8 mouse cellular contexts compared by ENCODE assay signal in genomic region chr14:55758363-55758784, GRCm38 (mm10). TPM values are rescaled to one million over a fixed set of nuclear protein-coding genes. Genes with fewer than 3 reads are reported as not detected.
DNase-seq lines count a peak whose midpoint lies in the region; ATAC-seq and TF ChIP-seq lines count a peak whose summit lies in the region.

Gene Cideb (minus strand): TSS chr14:55758458.

- no peaks in the 10 kb centered on the region for H3K9me3 ChIP-seq in limb, embryonic 11.5 days (ENCODE audit: control insufficient read depth, low read length)
- H3K9me3 ChIP-seq in limb, embryonic 10.5 days (replicated peaks) = no peaks in the 10 kb centered on the region
- H3K9me3 ChIP-seq in lung, embryonic 14.5 days (ENCODE audit: low read depth, low read length) = no peaks in the 10 kb centered on the region
- no peaks in the 10 kb centered on the region for H3K9me3 ChIP-seq in stomach, embryonic 15.5 days

- H3K27me3 ChIP-seq in limb, embryonic 11.5 days (ENCODE audit: control insufficient read depth, insufficient read depth, low read length) = peaks cover 11% of the 10 kb centered on the region
- H3K27me3 ChIP-seq in limb, embryonic 10.5 days (ENCODE audit: low read depth, poor library complexity, severe bottlenecking) = peaks cover 29% of the 10 kb centered on the region
- H3K27me3 ChIP-seq in lung, embryonic 14.5 days (ENCODE audit: insufficient read depth, low read length) = peaks cover 11% of the 10 kb centered on the region
- H3K27me3 ChIP-seq in stomach, embryonic 15.5 days (replicated peaks) = peaks cover 14% of the 10 kb centered on the region

- H3K4me1 ChIP-seq in limb, embryonic 11.5 days (ENCODE audit: control insufficient read depth, insufficient read depth, low read length) = peaks cover 7% of the 10 kb centered on the region; the same call in 1 of the 2 replicates
- peaks cover 18% of the 10 kb centered on the region for H3K4me1 ChIP-seq in limb, embryonic 10.5 days
- 0 out of 2 replicates have a peak, but pooled peaks cover 5% of the 10 kb centered on the region for H3K4me1 ChIP-seq in lung, embryonic 14.5 days (ENCODE audit: insufficient read depth)
- peaks cover 15% of the 10 kb centered on the region for H3K4me1 ChIP-seq in stomach, embryonic 15.5 days

- peaks cover 11% of the 10 kb centered on the region; the same call in 1 of the 2 replicates for H3K36me3 ChIP-seq in limb, embryonic 11.5 days (ENCODE audit: control insufficient read depth, insufficient read depth, low read length)
- peaks cover 35% of the 10 kb centered on the region for H3K36me3 ChIP-seq in limb, embryonic 10.5 days
- peaks cover 32% of the 10 kb centered on the region for H3K36me3 ChIP-seq in lung, embryonic 14.5 days (ENCODE audit: insufficient read depth)
- peaks cover 23% of the 10 kb centered on the region for H3K36me3 ChIP-seq in stomach, embryonic 15.5 days

- peak; percentile 73 for TF ChIP-seq CTCF in lung, embryonic 14.5 days (IDR thresholded peaks at IDR 0.05; ENCODE audit: low read depth)

- H3K9ac ChIP-seq in limb, embryonic 11.5 days (ENCODE audit: low read length) = no peak within 1 kb of the TSS
- no peak within 1 kb of the TSS for H3K9ac ChIP-seq in lung, embryonic 14.5 days
- H3K9ac ChIP-seq in stomach, embryonic 15.5 days = no peak within 1 kb of the TSS

- H3K4me3 ChIP-seq in limb, embryonic 11.5 days (ENCODE audit: low read depth, low read length) = no peak within 1 kb of the TSS
- H3K4me3 ChIP-seq in limb, embryonic 10.5 days = no peak within 1 kb of the TSS
- H3K4me3 ChIP-seq in lung, embryonic 14.5 days (ENCODE audit: low read depth, low read length) = no peak within 1 kb of the TSS
- no peak within 1 kb of the TSS for H3K4me3 ChIP-seq in stomach, embryonic 15.5 days (replicated peaks)

- no peak within 1 kb of the TSS for H3K27ac ChIP-seq in limb, embryonic 11.5 days (replicated peaks; ENCODE audit: low read depth, low read length)
- no peak within 1 kb of the TSS for H3K27ac ChIP-seq in limb, embryonic 10.5 days
- H3K27ac ChIP-seq in lung, embryonic 14.5 days (ENCODE audit: low read depth) = no peak within 1 kb of the TSS
- peak within 1 kb of the TSS; percentile 36; the same call in 1 of the 2 replicates for H3K27ac ChIP-seq in stomach, embryonic 15.5 days

- WGBS in limb, embryonic 11.5 days = 25% methylated on average over 8 of the region's 8 CpGs
- WGBS in limb, embryonic 10.5 days = 18% methylated on average over 8 of the region's 8 CpGs
- 12% methylated on average over 8 of the region's 8 CpGs for WGBS in lung, embryonic 14.5 days
- 18% methylated on average over 8 of the region's 8 CpGs for WGBS in stomach, embryonic 15.5 days

- no peak within 1 kb of the TSS for H3K4me2 ChIP-seq in limb, embryonic 11.5 days (ENCODE audit: low read depth, severe bottlenecking)
- H3K4me2 ChIP-seq in lung, embryonic 14.5 days = peak within 1 kb of the TSS; percentile 23
- H3K4me2 ChIP-seq in stomach, embryonic 15.5 days = peak within 1 kb of the TSS; percentile 27

- no peak for ATAC-seq in limb, embryonic 11.5 days (ENCODE audit: insufficient number of reproducible peaks, low FRiP score, low TSS enrichment, low read depth)
- ATAC-seq in erythroid progenitor cell, adult 5-6 weeks (replicated peaks; ENCODE audit: low FRiP score, poor library complexity, severe bottlenecking) = 0 out of 2 replicates have a peak, but pooled peaks have one; percentile 47
- ATAC-seq in lung, embryonic 14.5 days (ENCODE audit: insufficient read depth) = no peak
- peak; percentile 15; the same call in 1 of the 2 replicates for ATAC-seq in stomach, embryonic 15.5 days (ENCODE audit: insufficient read depth, low FRiP score, low read depth)

- peak; percentile 66 for DNase-seq in limb, embryonic 11.5 days (ENCODE audit: low spot score)
- DNase-seq in limb, embryonic 10.5 days (ENCODE audit: low spot score) = no peak
- peak; percentile 76 for DNase-seq in ZHBTc4 (ENCODE audit: low read depth, low spot score)
- peak; percentile 89 for DNase-seq in kidney, adult 11 months
- peak; percentile 91 for DNase-seq in lung, embryonic 14.5 days
- DNase-seq in ovary, adult 18-20 months (ENCODE audit: low spot score) = no peak

RNA-seq across cellular contexts. Expression of gene Cideb, which starts in this region (rescaled TPM):
- 0.37 TPM in 1 of 2 replicates, not detected in the other for polyA plus RNA-seq in limb, embryonic 11.5 days (2014; fragmentation: Nextera tagmentation; extraction: Ambion mirVana)
- polyA plus RNA-seq in limb, embryonic 10.5 days (2016; fragmentation: Nextera tagmentation; extraction: Ambion mirVana) = 0.24 TPM in 1 of 2 replicates, not detected in the other
- total RNA-seq in erythroid progenitor cell, adult 5-6 weeks (2015; ENCODE audit: low replicate concordance) = not detected in 2 replicates
- not detected in 2 replicates for total RNA-seq in erythroid progenitor cell, adult 5-6 weeks (2017; ENCODE audit: low replicate concordance)
- polyA plus RNA-seq in lung, embryonic 14.5 days (2014; fragmentation: Nextera tagmentation; extraction: Ambion mirVana) = 0.36 and 0.38 TPM in 2 replicates
- 11.8 and 12.9 TPM in 2 replicates for polyA plus RNA-seq in stomach, embryonic 15.5 days (2015; fragmentation: Nextera tagmentation; extraction: Ambion mirVana)

Comparison
In these comparisons a context has a peak if more than half of its experiments do, and no peak if none do; other contexts are left out.
1. Peak in DNase-seq in limb, embryonic 11.5 days; RNA of the gene not detected or under 1 TPM.
2. Peak in ATAC-seq in erythroid progenitor cell, adult 5-6 weeks; RNA of the gene not detected or under 1 TPM.
3. Peak in DNase-seq and H3K4me2 ChIP-seq in lung, embryonic 14.5 days; RNA of the gene not detected or under 1 TPM.
4. DNase-seq: peak in ZHBTc4 (single experiment) and kidney, adult 11 months (single experiment); none in limb, embryonic 10.5 days (single experiment) and ovary, adult 18-20 months (single experiment).